Mouse (Mus musculus): Measurements from ENCODE around the gene Tbata. TPM values are rescaled to one million over a fixed set of nuclear protein-coding genes. Genes with fewer than 3 reads are reported as not detected.

The Tbata gene
- polyA plus RNA-seq, 1 experiment from 2014 or later = not detected

DNA sequence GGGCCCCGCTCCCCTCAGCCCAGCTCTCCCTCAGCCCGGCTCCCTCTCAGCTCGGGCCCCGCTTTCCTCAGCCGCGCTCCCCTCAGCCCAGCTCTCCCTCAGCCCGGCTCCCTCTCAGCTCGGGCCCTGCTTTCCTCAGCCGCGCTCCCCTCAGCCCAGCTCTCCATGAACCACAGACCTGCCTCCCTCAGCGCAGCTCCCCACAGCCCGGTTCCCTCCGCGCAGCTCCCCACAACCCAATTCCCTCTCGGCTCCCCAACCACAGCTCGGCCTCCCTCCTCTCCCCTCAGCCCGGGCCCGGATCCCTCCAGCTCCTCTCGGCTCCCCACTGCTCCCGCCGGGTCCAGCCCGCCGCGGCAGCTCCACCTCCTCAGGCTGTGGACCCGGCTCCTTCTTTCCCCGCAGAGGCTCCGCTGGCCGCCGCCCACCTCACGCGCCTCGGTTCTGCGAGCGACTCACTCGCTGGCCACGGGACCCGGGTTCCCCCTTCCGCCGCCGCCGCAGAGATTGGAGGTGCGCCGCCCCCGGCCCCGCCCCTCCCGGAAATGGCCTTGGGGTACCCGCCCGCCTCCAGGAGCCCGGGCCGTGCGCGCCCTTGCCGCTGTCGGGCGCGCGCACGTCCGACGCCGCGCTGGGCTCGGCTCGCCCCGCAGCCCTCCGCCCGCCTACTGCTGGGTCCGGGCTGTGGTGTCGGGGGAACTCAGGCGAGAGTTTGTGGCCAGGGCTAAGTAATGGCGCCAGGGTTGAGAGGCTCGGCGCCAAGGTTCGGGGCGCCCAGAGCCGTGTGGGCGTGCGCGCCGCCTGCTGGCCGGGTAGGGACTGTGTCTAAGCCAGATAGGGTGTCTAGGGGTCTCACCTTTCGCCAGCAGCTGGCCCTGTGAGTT lies 24.4 kb upstream of the Tbata start, which contains the start of gene Sgpl1:
Gene Sgpl1, minus strand, starts transcription at position 547 of the 884 bp plus-strand sequence.
- H3K27ac ChIP-seq (replicated peaks) = peak within 1 kb of the TSS; percentile 91
- WGBS = under 1% methylated on average over 82 of the region's 82 CpGs
- peaks cover 18% of the 10 kb centered on the region for H3K4me1 ChIP-seq
- H3K4me3 ChIP-seq = peak within 1 kb of the TSS; percentile 95
- no peaks in the 10 kb centered on the region for H3K27me3 ChIP-seq (ENCODE audit: low read depth, poor library complexity, severe bottlenecking)
- peak; percentile 94 for DNase-seq (ENCODE audit: low spot score)
- no peaks in the 10 kb centered on the region for H3K9me3 ChIP-seq (replicated peaks)
- 0 out of 2 replicates have a peak, but pooled peaks cover 4% of the 10 kb centered on the region for H3K36me3 ChIP-seq

DNA sequence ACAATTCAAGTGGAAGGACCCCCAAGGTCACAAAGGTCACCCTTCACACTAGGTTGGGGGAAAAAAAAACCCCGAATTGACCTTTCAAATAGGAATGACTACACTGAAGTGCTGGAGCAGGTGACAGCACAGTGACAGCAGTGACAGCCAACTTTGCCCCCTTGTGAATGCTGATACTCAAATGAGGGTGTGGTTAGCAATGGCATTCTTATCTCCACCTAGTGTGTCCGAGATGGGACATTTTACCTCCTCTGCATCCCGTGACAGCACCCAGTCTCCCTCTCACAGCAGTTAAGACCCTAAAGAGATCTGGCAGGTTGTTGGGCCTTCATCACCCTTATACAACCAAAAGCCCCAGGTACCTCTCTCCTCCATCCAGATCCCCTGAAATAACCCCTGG lies 22.3 kb upstream of the Tbata start:
- no peaks in the 10 kb centered on the region for H3K9me3 ChIP-seq (replicated peaks)
- H3K36me3 ChIP-seq = no peaks in the 10 kb centered on the region
- peaks cover 18% of the 10 kb centered on the region for H3K4me1 ChIP-seq

DNA sequence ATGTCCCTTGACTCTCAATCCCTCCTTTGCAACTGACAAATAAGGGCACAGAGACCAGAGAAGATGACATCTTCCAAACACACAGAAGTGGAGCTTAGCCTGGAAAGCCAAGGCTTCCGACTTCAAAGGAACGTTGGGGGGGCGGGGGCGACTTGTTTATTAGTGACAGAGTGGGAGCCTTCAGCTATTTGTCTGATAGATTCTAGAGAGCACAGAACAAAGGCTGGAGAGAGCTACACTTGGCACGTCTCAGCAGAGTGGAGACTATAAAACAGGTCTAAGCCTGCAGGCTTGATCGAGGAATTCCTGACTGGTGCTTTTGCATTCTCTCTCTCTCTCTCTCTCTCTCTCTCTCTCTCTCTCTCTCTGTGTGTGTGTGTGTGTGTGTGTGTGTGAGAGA lies 21.1 kb upstream of the Tbata start:
- no peak for DNase-seq (ENCODE audit: low spot score)
- Histone ChIP-seq H3K27me3 (ENCODE audit: low read depth, poor library complexity, severe bottlenecking) (no peaks in the 10 kb centered on the region), H3K4me3 (no peak overlapping the region), H3K9me3 (replicated peaks) (no peaks in the 10 kb centered on the region), H3K27ac (replicated peaks) (no peak overlapping the region), H3K36me3 (no peaks in the 10 kb centered on the region), H3K4me1 (peaks cover 11% of the 10 kb centered on the region)
- 67% methylated on average over 6 of the region's 6 CpGs for WGBS

More for the DNA sequence above, 22.3 kb upstream of the Tbata start:
- Histone ChIP-seq H3K27me3 (ENCODE audit: low read depth, poor library complexity, severe bottlenecking) (no peaks in the 10 kb centered on the region), H3K4me3 (no peak overlapping the region), H3K27ac (replicated peaks) (no peak overlapping the region)
- DNase-seq (ENCODE audit: low spot score) = no peak
- WGBS = 77% methylated on average over 3 of the region's 3 CpGs

DNA sequence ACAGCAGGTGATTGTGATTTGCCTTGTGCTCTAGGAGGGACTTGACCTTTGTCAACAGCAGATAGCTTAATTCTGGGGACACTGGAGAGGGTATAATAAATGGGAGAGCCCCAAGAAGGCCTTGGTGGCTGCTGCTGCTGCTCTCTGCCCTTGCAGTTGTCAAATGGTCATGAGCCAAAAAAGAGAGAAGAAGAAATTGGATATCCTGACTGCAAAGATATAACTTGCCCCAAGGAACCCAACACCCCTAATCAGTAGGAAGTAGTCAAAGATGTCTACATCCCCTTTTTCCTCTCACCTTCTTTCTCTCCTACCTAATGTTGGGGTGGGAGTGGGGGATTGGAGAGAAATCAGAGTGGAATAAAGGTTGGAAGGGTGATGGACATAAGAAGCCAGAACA lies 19.6 kb upstream of the Tbata start:
- Histone ChIP-seq H3K27ac (replicated peaks) (no peak overlapping the region), H3K27me3 (ENCODE audit: low read depth, poor library complexity, severe bottlenecking) (no peaks in the 10 kb centered on the region), H3K4me1 (peaks cover 8% of the 10 kb centered on the region; the same call in 1 of the 2 replicates), H3K36me3 (no peaks in the 10 kb centered on the region), H3K9me3 (replicated peaks) (no peaks in the 10 kb centered on the region), H3K4me3 (no peak overlapping the region)
- no peak for DNase-seq (ENCODE audit: low spot score)

DNA sequence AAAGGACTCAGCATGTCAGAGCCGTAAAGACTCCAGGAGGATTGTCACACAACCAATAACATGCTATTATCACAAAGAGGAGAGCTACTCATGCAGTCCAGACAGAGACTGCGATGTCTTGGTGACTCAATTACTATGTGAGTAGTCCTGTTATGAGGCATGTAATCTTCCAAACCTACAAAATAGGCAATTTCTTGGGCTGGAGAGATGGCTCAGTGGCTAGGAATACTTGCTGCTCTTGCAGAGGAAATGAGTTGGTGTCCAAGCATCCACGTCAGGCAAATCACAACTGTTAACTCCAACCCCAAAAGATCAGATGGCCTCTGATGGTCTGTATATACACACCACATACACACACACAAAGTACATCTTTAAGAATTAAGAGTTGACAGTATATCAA lies 16.1 kb upstream of the Tbata start:
- Histone ChIP-seq H3K27ac (replicated peaks) (no peak overlapping the region), H3K4me1 (no peaks in the 10 kb centered on the region), H3K36me3 (no peaks in the 10 kb centered on the region), H3K4me3 (no peak overlapping the region), H3K27me3 (ENCODE audit: low read depth, poor library complexity, severe bottlenecking) (no peaks in the 10 kb centered on the region), H3K9me3 (replicated peaks) (no peaks in the 10 kb centered on the region)
- DNase-seq (ENCODE audit: low spot score) = no peak
- 84% methylated on average over 3 of the region's 3 CpGs for WGBS

DNA sequence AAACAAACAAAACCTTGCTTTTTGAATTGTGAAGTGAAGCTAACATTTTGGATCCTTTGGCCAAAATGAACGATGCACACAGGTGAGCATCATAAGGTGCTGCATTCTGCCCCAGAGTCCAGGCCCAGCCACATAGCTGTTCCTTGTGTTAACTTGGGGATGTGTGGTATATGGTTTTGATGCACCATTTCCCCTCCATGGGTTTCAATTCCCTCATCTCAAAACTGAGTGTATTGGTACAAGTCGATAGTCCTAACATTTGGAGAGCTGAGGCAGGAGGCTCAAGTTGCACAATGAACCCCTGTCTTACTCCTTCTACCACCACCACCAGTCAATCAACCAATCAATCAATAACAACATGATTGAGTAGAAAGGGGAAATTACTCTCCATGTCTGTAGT lies 15.3 kb upstream of the Tbata start:
- no peaks in the 10 kb centered on the region for H3K4me1 ChIP-seq
- no peaks in the 10 kb centered on the region for H3K9me3 ChIP-seq (replicated peaks)
- no peaks in the 10 kb centered on the region for H3K36me3 ChIP-seq
- no peaks in the 10 kb centered on the region for H3K27me3 ChIP-seq (ENCODE audit: low read depth, poor library complexity, severe bottlenecking)
- WGBS = 87% methylated on average over 2 of the region's 2 CpGs
- H3K4me3 ChIP-seq = no peak overlapping the region
- DNase-seq (ENCODE audit: low spot score) = no peak
- H3K27ac ChIP-seq (replicated peaks) = no peak overlapping the region

DNA sequence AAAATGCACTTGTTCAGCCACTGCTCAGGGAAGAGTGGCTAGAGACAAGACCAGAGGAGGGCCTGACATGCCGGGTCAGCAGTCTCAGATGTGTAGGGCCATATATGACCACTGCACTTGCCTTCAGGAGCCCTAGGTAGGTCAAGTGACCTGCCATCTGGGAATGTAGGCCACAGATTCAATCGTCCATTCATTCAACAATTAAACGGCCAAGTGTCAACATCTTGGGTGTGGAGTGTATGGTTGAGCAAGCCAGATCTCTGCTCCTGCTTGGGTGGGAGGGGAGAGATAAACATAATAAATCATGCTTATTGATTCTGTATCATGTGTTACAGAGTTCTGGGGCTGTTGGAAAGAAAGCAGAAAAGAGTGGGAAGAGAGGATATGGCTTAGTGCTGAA lies 13.2 kb upstream of the Tbata start:
- WGBS = 88% methylated on average over 3 of the region's 3 CpGs
- no peaks in the 10 kb centered on the region for H3K27me3 ChIP-seq (ENCODE audit: low read depth, poor library complexity, severe bottlenecking)
- H3K9me3 ChIP-seq (replicated peaks) = no peaks in the 10 kb centered on the region
- no peaks in the 10 kb centered on the region for H3K36me3 ChIP-seq
- no peaks in the 10 kb centered on the region for H3K4me1 ChIP-seq
- no peak overlapping the region for H3K27ac ChIP-seq (replicated peaks)
- H3K4me3 ChIP-seq = no peak overlapping the region
- DNase-seq (ENCODE audit: low spot score) = no peak

DNA sequence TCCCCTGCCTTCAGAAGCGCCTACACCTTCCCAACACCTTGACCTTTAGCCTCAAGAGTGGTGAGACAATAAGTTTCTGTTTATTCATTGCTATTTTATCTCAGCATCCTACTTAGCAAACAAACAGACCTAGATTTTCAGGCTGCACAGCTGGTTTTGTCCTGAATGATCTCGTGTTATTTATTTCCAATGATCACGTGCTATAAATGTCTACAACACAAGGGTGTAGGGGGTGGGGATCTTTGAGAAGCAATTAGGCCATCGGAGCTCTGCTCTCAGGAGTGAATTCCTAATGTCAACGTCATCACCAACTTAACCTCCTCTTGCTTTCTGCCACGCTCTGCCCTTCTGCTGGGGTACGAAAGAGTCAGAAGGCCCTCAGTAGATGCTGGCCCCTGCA lies 11.7 kb upstream of the Tbata start:
- no peaks in the 10 kb centered on the region for H3K36me3 ChIP-seq
- 88% methylated on average over 7 of the region's 7 CpGs for WGBS
- no peaks in the 10 kb centered on the region for H3K9me3 ChIP-seq (replicated peaks)
- DNase-seq (ENCODE audit: low spot score) = no peak
- H3K4me1 ChIP-seq = no peaks in the 10 kb centered on the region
- no peaks in the 10 kb centered on the region for H3K27me3 ChIP-seq (ENCODE audit: low read depth, poor library complexity, severe bottlenecking)
- H3K4me3 ChIP-seq = no peak overlapping the region
- no peak overlapping the region for H3K27ac ChIP-seq (replicated peaks)

DNA sequence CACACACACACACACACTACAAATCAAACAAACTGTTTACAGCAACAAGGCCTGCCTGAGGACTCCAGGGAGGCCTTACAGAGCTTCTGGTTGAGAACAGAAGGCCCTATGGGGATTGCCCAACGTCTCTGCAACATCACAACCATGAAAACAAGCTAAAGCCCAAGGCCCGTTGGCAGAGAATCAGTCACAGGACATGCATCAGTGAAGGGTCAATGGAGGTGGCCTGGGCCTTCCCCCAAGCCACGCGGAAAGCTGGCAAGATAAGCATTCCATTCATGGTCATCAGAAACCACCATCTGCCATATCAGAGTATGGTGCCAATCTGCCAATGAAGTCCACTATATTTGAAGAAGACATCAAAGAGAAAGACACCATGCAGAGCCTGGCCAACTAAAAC lies 11.1 kb upstream of the Tbata start:
- DNase-seq (ENCODE audit: low spot score) = no peak
- no peaks in the 10 kb centered on the region for H3K9me3 ChIP-seq (replicated peaks)
- no peak overlapping the region for H3K27ac ChIP-seq (replicated peaks)
- H3K4me1 ChIP-seq = no peaks in the 10 kb centered on the region
- H3K36me3 ChIP-seq = no peaks in the 10 kb centered on the region
- no peaks in the 10 kb centered on the region for H3K27me3 ChIP-seq (ENCODE audit: low read depth, poor library complexity, severe bottlenecking)
- 83% methylated on average over 4 of the region's 4 CpGs for WGBS
- no peak overlapping the region for H3K4me3 ChIP-seq

DNA sequence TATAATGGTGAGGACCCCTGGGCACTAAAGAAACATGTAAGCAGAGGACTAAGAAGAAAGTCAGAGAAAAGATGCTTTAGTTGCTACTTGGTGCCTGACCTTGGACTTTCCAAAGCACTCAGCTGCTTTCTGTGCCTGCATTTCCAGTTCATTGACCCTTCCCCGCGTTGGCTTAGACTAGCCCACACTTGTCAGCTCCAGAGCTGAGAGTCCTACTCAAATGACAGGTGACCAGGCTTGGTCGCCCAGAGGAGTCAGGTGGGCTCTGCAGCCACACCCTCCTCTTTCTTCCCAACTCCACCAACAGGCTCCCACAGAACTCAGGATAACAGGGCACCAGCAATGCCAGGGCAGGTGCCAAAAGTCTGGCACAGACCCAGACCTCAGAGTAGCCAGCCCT lies 9.4 kb upstream of the Tbata start:
- Histone ChIP-seq H3K4me1 (no peaks in the 10 kb centered on the region), H3K36me3 (no peaks in the 10 kb centered on the region), H3K9me3 (replicated peaks) (no peaks in the 10 kb centered on the region), H3K4me3 (no peak overlapping the region), H3K27me3 (ENCODE audit: low read depth, poor library complexity, severe bottlenecking) (no peaks in the 10 kb centered on the region), H3K27ac (replicated peaks) (no peak overlapping the region)
- DNase-seq (ENCODE audit: low spot score) = no peak
- WGBS = 82% methylated on average over 3 of the region's 3 CpGs

DNA sequence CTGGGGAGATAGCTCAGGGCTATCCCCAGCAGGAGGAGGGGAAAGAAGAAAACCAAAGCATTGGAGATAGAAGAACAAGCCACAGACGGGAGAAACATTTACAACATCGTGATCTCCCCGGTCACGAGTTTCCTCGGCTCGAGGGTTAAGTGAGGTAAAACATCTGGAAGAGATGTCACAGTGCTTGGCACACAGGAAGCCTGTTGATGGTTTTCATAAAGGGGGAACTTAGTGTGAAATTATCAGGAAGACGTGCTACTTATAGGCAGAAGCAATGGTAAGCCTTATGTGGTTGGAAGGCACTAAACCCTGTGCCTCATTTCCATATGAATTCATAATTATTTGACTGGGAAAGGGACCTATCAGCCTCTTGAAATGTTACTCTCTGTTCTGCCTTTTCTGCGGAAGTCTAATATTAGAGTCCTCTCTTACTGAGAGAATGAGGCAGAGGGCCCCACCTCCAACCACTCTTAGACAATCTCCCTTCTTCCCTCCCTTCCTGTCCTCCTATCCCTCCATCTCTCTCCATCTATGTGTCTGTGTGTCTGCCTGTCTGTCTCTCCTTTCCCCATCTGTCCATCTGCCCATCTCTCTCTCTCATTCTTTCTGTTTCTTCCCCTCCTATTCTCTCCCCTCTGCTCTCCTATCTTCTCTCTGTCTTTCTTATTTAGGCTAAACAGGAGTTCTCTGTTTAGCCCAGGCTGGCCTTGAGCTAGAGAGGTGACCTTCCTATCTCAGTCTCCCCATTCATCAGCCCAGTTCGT lies 4.2 kb upstream of the Tbata start:
- H3K27me3 ChIP-seq (ENCODE audit: low read depth, poor library complexity, severe bottlenecking) = no peaks in the 10 kb centered on the region
- no peak overlapping the region for H3K4me3 ChIP-seq
- H3K27ac ChIP-seq (replicated peaks) = no peak overlapping the region
- 82% methylated on average over 9 of the region's 9 CpGs for WGBS
- no peak for DNase-seq (ENCODE audit: low spot score)
- H3K9me3 ChIP-seq (replicated peaks) = no peaks in the 10 kb centered on the region
- no peaks in the 10 kb centered on the region for H3K36me3 ChIP-seq
- H3K4me1 ChIP-seq = peaks cover 4% of the 10 kb centered on the region; the same call in 1 of the 2 replicates

DNA sequence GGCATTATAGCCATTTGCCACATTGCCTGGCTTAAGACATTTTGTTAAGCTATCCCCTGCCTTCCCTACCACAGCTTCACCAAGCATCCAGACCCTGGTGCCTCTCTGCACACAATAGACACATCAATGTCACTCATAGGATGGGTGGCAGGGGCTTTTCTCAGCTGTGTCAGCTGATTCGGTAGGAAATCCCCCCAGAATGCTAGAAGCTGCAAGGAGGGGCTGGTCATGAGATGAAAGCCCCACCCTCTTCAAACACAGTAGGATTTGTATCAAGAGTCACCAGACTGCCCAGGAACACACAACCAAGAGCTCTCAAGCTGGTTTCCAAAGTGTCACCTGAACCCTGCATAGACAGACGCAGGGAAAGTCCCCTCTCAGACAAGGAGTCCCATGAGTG lies 3.4 kb upstream of the Tbata start:
- no peak for DNase-seq (ENCODE audit: low spot score)
- Histone ChIP-seq H3K9me3 (replicated peaks) (no peaks in the 10 kb centered on the region), H3K36me3 (no peaks in the 10 kb centered on the region), H3K27me3 (ENCODE audit: low read depth, poor library complexity, severe bottlenecking) (no peaks in the 10 kb centered on the region), H3K4me3 (no peak overlapping the region), H3K4me1 (peaks cover 4% of the 10 kb centered on the region; the same call in 1 of the 2 replicates), H3K27ac (replicated peaks) (no peak overlapping the region)
- 73% methylated on average over 2 of the region's 2 CpGs for WGBS

DNA sequence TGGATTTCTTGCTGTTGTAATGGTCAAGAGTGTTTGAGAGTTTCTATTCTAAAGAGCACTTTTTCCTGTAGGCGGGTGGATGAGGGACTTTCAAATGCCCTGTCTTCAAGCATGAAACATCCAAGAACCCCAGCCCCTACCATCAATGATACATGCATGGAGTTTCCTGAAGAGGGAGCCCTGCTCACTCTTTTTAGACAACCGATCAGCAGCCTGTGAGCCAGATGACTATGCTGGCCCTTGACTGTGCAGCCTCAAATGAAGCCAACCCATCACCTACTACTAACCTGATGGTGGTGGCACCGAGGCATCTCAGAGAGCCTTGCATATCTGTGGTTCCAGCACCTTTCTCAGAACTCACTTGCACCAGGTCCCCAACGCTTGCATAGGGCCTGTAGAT lies 742 bp downstream of the Tbata start:
- 80% methylated on average over 4 of the region's 4 CpGs for WGBS
- peaks cover 30% of the 10 kb centered on the region for H3K27me3 ChIP-seq (ENCODE audit: low read depth, poor library complexity, severe bottlenecking)
- no peaks in the 10 kb centered on the region for H3K36me3 ChIP-seq
- H3K4me1 ChIP-seq = peaks cover 18% of the 10 kb centered on the region
- no peak overlapping the region for H3K27ac ChIP-seq (replicated peaks)
- DNase-seq (ENCODE audit: low spot score) = no peak
- H3K9me3 ChIP-seq (replicated peaks) = no peaks in the 10 kb centered on the region
- H3K4me3 ChIP-seq = no peak overlapping the region

Measured in midbrain, embryonic 10.5 days (tissue).